Mouse (Mus musculus) cerebellum, adult (tissue): ENCODE results near the gene Fam98c.
"Not testable (repeated sequence)": the region's sequence is repeated elsewhere in the genome, so short reads cannot be mapped to it uniquely, and the experiment has no call there.

Experiments used
- ATAC-seq: cut with Nextera tagmentation; 2 replicates; pipeline ENCODE4 v1.9.2; 2017; ENCODE audit warnings: mild to moderate bottlenecking, moderate library complexity, mixed read lengths; ENCODE audit not compliant: insufficient number of reproducible peaks, low FRiP score, low TSS enrichment

Fam98c gene

GRCm38 (mm10) chr7:29162294-29162693 lies 6.3 kb upstream of the Fam98c start:
- no peak for ATAC-seq

GRCm38 (mm10) chr7:29158264-29158663 lies 2.2 kb upstream of the Fam98c start:
- ATAC-seq: no peak

- ATAC-seq: peak; percentile 79
Measured at GRCm38 (mm10) chr7:29155196-29155837, 717 bp downstream of the Fam98c start.

- ATAC-seq: no peak
Measured at GRCm38 (mm10) chr7:29154018-29154720, 1.9 kb downstream of the Fam98c start.

- no peak for ATAC-seq
Measured at GRCm38 (mm10) chr7:29151486-29151885, 4.5 kb downstream of the Fam98c start.

GRCm38 (mm10) chr7:29148771-29149170 lies 7.3 kb downstream of the Fam98c start:
- ATAC-seq: no peak

GRCm38 (mm10) chr7:29146625-29147367 lies 9.2 kb downstream of the Fam98c start:
- no peak for ATAC-seq

GRCm38 (mm10) chr7:29144006-29144405 lies 12.0 kb downstream of the Fam98c start:
- no peak for ATAC-seq

- ATAC-seq: no peak
Measured at GRCm38 (mm10) chr7:29141416-29141815, 14.6 kb downstream of the Fam98c start.

GRCm38 (mm10) chr7:29139237-29139636 lies 16.8 kb downstream of the Fam98c start:
- not testable (repeated sequence) for ATAC-seq

- ATAC-seq: no peak
Measured at GRCm38 (mm10) chr7:29137429-29137828, 18.6 kb downstream of the Fam98c start.

- no peak for ATAC-seq
Measured at GRCm38 (mm10) chr7:29134693-29135386, 21.2 kb downstream of the Fam98c start, which contains the start of gene Rasgrp4. Rasgrp4 (plus strand) TSS chr7:29134851.

- ATAC-seq: no peak
Measured at GRCm38 (mm10) chr7:29134230-29134629, 21.8 kb downstream of the Fam98c start.

GRCm38 (mm10) chr7:29128725-29129124 lies 27.3 kb downstream of the Fam98c start:
- ATAC-seq: no peak

- no peak for ATAC-seq
Measured at GRCm38 (mm10) chr7:29126173-29126915, 29.7 kb downstream of the Fam98c start.

GRCm38 (mm10) chr7:29124970-29125369 lies 31.1 kb downstream of the Fam98c start, which contains the start of gene Ryr1:
Ryr1 (minus strand) TSS chr7:29125179.
- ATAC-seq: no peak

GRCm38 (mm10) chr7:29123531-29124358 lies 32.3 kb downstream of the Fam98c start:
- ATAC-seq: no peak

GRCm38 (mm10) chr7:29122821-29123220 lies 33.2 kb downstream of the Fam98c start:
- no peak for ATAC-seq

- ATAC-seq: no peak
Measured at GRCm38 (mm10) chr7:29119526-29119925, 36.5 kb downstream of the Fam98c start.
